Mouse (Mus musculus) MEL (cell line): ENCODE data around the gene Col19a1.

Experiments used
- CTCF ChIP-seq, 3 experiments: IDR thresholded peaks in 2 of 3; conservative IDR thresholded peaks in 1 of 3; 2 replicates each; pipeline ENCODE4 v1.5.1; 2011 to 2012; ENCODE audit warnings: low read length in 3 of 3, low read depth in 2 of 3, mild to moderate bottlenecking in 2 of 3, improper control_type of control experiment in 1 of 3, inconsistent platforms in 1 of 3, mixed read lengths in 1 of 3, moderate library complexity in 1 of 3; ENCODE audit not compliant: control insufficient read depth in 1 of 3, insufficient read depth in 1 of 3, poor library complexity in 1 of 3, severe bottlenecking in 1 of 3
- UBTF ChIP-seq: IDR thresholded peaks from 2 replicates; pipeline ENCODE4 v1.6.1; 2012; ENCODE audit warnings: low read depth, mild to moderate bottlenecking, inconsistent platforms, low read length, improper control_type of control experiment, moderate library complexity, borderline replicate concordance; ENCODE audit not compliant: insufficient read depth
- ZKSCAN1 ChIP-seq: IDR thresholded peaks from 2 replicates; pipeline ENCODE4 v1.6.1; 2012; ENCODE audit warnings: low read depth, mild to moderate bottlenecking, inconsistent platforms, low read length, improper control_type of control experiment, moderate library complexity

- no peak for TF ChIP-seq CTCF (IDR thresholded peaks at IDR 0.05 in 2 of 3, conservative IDR thresholded peaks at IDR 0.05 in 1 of 3; ENCODE audit: control insufficient read depth in 1 of 3, insufficient read depth in 1 of 3, low read depth in 2 of 3, low read length in 3 of 3, poor library complexity in 1 of 3, severe bottlenecking in 1 of 3)
- TF ChIP-seq ZKSCAN1, result no peak
- no peak for TF ChIP-seq UBTF
Measured at GRCm38 (mm10) chr1:24310847-24311246, 276.4 kb downstream of the Col19a1 start.
